Mouse (Mus musculus): ENCODE results near the gene Fam57a.

- no peak for TF ChIP-seq CTCF (IDR thresholded peaks at IDR 0.05; ENCODE audit: borderline replicate concordance, insufficient read depth, low read length)
- TF ChIP-seq POLR2A (IDR thresholded peaks at IDR 0.05; ENCODE audit: low read depth, low read length) = no peak
These were observed 27.3 kb downstream of the Fam57a start for GRCm38 (mm10) chr11:76206793-76207192.
